Mouse (Mus musculus) spleen, postnatal 4 days (tissue): Measurements from ENCODE around the gene Sept4.

Experiments
- DNase-seq, 2 experiments: peaks; one replicate each; pipeline ENCODE4 v3.0.0; 2022; ENCODE audit warnings: low spot score in 2 of 2

Gene Sept4

DNA sequence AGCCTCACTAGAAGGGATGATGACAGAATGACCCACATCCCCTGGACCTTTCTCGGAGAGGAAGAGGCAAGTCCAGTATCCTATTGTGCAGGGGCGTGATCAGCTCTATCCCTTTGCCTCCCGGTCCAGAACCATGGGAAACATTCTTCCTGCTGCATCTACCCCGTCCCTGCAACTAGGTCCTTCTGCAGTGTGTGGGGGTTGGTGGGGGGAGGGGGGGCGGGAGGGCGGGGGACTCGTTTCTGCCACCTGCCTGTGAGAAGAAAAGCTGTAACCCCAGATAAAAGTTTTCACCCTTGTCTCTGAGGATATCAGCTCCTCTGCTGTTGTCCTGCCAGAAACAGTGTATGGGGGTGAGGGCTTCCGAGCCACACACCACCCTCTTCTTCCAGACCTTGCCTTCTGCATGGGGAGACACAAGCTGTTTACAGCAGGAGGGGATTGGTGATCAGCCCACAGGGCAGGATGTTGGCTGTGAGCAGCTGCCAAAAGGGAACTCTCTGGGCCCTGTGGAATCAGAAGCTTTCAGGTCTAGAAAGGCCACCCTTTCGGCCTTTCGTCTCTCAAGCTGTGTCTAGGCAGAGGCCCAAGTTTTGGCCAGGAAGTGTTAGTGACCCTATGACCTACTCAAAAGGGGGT lies 10.4 kb downstream of the Sept4 start:
- DNase-seq, result no peak

DNA sequence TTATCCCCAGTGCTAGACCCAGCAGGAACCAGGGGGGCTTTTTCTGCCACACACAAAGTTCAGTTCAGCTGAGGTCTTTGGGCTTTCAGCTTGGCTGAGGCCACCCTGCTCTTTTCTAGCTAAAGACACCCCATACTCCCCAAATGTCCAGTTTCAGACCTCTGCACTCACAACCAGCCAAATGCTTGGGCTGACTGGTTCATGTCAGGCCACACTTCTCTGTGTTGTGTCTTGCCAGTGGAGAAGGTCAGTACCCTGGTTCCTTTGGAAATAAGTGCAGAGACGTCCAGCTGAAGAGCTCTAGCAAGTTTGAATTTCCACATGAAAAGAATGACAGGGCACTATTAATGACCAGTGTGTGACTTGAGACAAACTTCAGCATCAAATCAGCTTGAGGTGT lies 11.0 kb downstream of the Sept4 start:
- DNase-seq, result no peak

GRCm38 (mm10) chr11:87580543-87581085 lies 11.9 kb downstream of the Sept4 start:
- no peak for DNase-seq

DNA sequence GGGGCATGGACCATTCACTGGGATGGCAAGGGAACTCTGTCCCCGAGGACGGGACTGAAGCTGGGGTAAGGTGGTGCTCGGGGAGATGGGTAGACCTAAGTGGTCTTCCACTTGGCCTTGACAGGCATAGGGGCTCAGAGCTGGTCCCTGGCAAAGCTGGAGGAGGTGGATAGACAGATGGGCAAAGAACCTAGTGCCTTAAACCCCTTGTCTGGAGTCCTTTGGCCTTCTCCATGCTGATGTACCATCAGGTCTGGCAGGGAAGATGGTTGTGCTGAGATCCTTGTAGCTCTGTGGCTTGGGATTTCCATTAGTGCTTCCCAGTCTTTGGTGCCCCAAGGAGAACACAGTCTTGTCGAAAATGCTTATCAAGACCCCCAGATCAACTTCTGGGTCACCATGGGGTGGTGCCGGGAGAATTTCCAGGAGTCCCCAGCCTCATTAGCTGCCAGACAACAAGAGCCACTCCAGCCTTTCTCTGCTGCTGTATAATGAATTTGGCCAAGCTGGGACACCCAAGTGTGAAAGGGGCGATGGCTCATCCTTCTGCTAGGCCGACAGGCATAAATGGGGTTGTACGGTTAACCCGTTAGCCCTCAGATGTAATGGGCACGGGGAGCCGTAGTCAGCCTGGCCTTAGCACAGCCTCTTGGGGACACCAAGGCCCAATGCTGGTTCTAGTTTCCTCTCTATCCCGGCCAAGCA lies 12.6 kb downstream of the Sept4 start:
- no peak for DNase-seq

GRCm38 (mm10) chr11:87581933-87582710 lies 13.4 kb downstream of the Sept4 start:
- DNase-seq, result no peak

GRCm38 (mm10) chr11:87583291-87584034 lies 14.8 kb downstream of the Sept4 start:
- DNase-seq, result no peak

DNA sequence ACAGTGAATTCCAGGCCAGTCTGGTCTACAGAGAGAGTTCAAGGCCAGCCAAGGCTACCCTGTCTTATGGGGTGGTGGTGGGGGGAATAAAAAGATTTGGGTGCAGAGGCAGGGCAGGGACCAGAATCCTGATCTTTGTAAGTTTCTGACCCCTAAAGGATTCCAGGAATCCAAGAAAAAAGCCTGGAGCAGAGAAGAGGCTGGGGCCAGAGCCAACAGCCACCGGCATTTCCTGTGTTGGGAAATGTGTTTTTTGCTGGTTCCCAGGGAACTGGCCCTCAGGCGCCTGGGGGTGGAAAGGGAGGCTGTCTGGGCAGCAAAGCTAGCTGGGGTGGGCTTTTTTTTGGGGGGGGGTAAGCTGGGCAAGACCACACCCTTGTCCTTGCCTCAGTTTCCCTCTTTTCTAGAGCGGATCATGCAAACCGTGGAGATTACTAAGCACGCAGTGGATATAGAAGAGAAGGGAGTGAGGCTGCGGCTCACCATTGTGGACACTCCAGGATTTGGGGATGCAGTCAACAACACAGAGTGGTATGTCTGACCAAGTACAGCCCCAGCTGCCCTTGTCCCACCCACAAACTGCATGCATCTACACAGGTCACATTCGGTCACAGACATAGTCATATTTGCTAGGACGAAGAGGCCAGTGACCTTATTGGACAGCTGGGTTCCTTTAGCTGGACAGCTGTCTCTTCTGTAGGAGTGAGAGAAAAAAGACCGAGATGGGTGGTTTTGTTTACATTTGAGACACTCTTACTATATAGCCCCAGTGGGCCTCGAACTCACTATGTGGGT lies 16.2 kb downstream of the Sept4 start:
- no peak for DNase-seq

DNA sequence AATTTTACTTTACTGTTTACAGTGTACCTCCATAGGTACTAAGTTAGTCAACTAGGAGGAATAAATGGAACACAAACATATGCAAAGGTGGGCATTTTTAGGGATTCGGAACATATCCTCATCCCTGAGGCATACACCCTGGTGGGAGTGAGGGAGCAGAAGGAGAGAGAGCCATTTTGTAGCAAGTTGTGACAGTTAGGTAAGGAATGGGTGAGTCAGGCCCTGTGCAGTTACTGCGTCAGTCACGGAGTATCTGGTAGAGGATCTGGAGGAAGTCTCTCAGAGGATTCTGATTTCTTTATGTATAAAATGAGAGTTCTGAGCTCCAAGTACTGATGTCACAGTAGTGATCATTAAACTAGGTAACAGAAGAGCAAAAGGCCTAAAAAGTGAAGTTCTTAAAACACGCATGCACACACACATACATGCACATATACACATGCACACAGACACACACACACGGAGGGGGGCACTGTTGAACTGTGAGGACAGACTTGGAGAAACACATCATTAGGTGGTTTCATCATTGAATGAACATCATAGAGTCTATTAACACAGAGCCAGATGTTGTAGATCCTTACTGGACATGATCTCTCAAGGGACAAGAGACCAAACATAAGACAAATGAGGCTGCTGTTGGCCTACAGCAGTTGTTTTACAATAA lies 18.6 kb downstream of the Sept4 start:
- DNase-seq, result no peak

DNA sequence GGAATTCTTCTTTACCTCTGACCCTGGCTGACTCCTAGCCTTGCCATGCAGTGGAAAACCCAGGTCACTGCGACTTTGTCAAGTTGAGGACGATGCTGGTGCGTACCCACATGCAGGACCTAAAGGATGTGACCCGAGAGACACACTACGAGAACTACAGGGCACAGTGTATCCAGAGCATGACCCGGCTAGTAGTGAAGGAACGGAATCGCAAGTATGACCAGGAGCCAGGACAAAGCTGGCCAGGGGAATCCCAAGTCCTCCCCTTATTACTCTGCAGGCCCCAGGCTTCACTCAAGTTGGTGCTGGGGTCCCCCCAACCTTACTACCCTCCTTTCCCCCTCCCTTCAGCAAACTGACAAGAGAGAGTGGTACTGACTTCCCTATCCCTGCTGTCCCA lies 20.9 kb downstream of the Sept4 start:
- DNase-seq, result no peak

- DNase-seq, result peak; percentile 40 to 77
Observed at GRCm38 (mm10) chr11:87590841-87591525, 22.3 kb downstream of the Sept4 start.

DNA sequence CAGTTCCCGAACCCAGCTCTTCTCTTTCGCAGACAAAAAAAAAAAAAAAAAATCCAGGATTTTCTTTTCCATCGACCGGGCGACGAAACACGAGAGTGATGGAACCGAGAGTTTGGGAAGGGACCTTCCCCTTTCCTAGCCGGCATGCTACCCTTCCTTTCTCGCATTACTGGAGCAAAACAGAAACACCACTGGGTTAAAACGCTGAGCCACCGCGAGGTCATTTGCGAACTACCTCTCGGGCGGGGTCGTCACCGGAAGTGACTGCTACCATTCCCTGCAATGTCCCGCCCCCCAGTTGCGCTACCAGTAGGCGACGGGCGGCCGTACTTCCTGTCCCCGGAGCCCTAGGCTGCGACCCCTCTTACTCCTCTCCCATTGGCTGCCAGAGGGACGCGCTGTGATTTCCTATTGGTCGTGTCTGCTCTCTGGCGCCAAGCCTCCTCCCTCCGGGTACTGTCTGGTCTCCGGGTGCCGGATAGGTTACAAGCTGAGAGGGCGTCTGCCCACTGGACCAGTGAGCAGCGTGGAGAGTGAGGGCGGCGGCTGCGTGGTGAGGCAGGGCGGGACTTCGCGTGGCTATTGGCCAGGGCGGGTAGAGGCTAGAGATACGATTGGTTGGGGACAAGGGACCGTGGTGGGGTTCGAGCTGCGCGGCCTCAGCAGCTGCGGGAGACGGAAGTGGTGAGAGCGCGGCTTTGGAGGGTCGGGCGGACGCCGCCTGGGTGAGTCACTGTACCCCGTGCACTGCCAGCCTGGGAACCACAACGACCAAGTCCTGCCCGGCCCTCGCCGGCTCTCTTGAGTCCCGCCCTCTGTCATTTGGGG lies 23.0 kb downstream of the Sept4 start, which contains the start of gene Mtmr4:
Mtmr4 (plus strand) TSS at position 637 of the 828 bp plus-strand sequence.
- DNase-seq, result peak; percentile 98

DNA sequence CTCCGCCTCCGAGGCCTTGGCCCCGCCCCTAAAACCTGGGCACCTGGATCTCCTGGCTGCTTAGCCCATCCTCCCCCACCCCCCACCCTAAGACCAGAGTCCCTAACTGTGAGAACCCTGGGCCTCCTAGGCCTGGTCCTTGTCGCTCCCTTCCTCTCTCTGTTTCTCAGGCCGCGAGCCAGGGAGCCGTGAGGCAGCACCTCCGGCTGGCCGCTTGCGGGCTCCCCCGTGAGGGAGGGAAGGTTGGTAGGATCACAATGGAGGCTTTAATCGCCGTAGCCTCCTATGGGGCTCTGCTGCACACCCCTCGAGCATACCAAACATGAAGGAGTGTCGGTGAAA lies 23.6 kb downstream of the Sept4 start:
- DNase-seq, result no peak

GRCm38 (mm10) chr11:87592713-87593598 lies 24.3 kb downstream of the Sept4 start:
- no peak for DNase-seq

DNA sequence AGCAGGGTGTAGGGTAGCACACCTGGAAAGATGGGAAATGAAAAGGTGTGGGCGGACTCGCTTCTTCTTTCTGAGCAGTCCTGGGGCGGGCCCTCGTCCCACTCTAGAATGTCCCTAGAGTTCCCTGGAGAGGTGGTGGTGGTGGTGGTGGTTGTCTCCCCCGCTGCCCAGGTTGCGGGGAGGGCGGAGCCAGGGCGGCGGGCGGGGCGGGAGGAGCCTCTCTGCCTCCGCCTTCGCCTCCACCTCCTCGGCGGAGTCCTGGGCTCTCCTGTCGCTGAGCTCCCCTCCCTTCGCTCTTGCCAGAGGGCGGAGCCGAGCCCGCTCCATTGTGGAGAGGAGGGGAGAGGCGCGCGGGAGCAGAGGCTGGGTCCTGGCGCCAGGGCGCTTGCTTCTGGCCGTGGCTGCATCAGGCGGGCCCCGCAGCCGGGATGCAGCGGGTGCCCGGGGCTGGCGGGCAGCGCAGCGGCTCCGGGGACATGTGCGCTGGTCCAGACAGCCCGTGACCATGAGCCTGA lies 26.7 kb downstream of the Sept4 start:
- peak; percentile 74 to 85 for DNase-seq

DNA sequence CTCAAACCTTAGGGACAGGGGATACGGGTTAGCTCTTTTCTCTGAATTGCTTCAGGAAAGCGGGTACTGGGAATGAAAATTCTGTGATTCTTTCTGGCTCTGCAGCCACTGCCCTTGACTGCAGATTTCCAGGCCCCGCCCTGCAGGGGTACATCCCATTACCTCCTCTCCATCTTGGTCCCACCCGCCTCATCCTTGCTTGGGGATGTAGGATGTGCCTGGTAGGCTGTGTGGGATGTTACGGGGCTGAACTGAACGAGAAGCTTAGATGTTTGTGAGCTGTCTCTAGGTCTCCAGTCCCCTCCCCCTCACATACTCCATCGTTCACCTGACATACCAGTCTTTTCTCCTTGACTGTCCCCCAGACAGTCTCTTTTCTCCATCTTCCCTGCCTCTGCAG lies 27.3 kb downstream of the Sept4 start:
- no peak for DNase-seq

DNA sequence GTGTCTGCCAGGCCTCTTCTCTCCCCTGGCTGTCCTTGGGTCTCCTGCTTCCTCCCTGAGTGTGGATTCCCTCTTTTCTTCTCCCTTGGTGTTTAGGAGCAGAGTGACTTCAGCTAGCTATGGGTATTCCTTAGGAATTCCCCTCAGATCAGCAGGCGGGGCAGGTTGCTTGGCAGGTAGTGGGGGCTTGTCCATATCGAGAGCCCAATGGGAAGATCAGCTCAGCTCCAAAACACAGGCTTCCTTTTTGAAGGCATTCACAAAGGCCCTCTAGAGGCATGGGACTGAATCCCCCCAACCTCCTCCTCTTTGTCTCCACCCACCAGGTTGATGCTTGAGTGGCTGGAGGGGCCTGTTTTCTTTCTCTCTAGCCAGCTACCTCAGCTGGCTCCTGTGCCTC lies 27.8 kb downstream of the Sept4 start:
- DNase-seq, result no peak

GRCm38 (mm10) chr11:87597061-87597460 lies 28.4 kb downstream of the Sept4 start:
- no peak for DNase-seq
